Comparison of ENCODE assay signal across 9 mouse cellular contexts in genomic region chr2:25429435-25430180, GRCm38 (mm10). TPM values are rescaled to one million over a fixed set of nuclear protein-coding genes. Genes with fewer than 3 reads are reported as not detected.
DNase-seq lines count a peak whose midpoint lies in the region; ATAC-seq lines count a peak whose summit lies in the region.
"Had no signal": no experiment of that assay in that cellular context is flagged by ENCODE, and none has a peak within 500 bp of the region (broad histone marks: within the 10 kb centered on the region; RNA-seq: fewer than 3 reads in every experiment).

No protein-coding gene starts in this region.

- no peak for ATAC-seq in heart, embryonic 13.5 days (ENCODE audit: extremely low read depth, insufficient number of reproducible peaks, low FRiP score, low TSS enrichment)
- no peak for ATAC-seq in hindbrain, embryonic 15.5 days (ENCODE audit: low FRiP score, low read depth)
- ATAC-seq in liver, embryonic 13.5 days (ENCODE audit: low read depth) = no peak

- peak overlapping the region; percentile 77 for H3K4me3 ChIP-seq in heart, embryonic 13.5 days
- H3K4me3 ChIP-seq in hindbrain, embryonic 15.5 days = peak overlapping the region; percentile 72
- H3K4me3 ChIP-seq in liver, embryonic 13.5 days (replicated peaks) = peak overlapping the region; percentile 71; the same call in 1 of the 2 replicates

- peaks cover 68% of the 10 kb centered on the region for H3K27me3 ChIP-seq in heart, embryonic 13.5 days (replicated peaks)
- H3K27me3 ChIP-seq in hindbrain, embryonic 15.5 days = 0 out of 2 replicates have a peak, but pooled peaks cover 2% of the 10 kb centered on the region
- peaks cover 40% of the 10 kb centered on the region for H3K27me3 ChIP-seq in liver, embryonic 13.5 days

- no peak overlapping the region; the same call in 1 of the 2 replicates for H3K9ac ChIP-seq in heart, embryonic 13.5 days
- H3K9ac ChIP-seq in hindbrain, embryonic 15.5 days = peak overlapping the region; percentile 88
- H3K9ac ChIP-seq in liver, embryonic 13.5 days = no peak overlapping the region

- DNase-seq in heart, postnatal 36 days = no peak
- peak; percentile 84 to 87 for DNase-seq in cerebellum, postnatal 14 days
- DNase-seq in liver, embryonic 13.5 days = no peak
- no peak for DNase-seq in spleen, postnatal 14 days (ENCODE audit: low spot score in 2 of 2)
- DNase-seq in thymus, postnatal 14 days = no peak
- no peak for DNase-seq in right cerebral cortex, postnatal 25 days

- H3K4me1 ChIP-seq in heart, embryonic 13.5 days = peaks cover 2% of the 10 kb centered on the region; the same call in 1 of the 2 replicates
- peaks cover 38% of the 10 kb centered on the region for H3K4me1 ChIP-seq in hindbrain, embryonic 15.5 days (replicated peaks)
- H3K4me1 ChIP-seq in liver, embryonic 13.5 days (replicated peaks) = peaks cover 32% of the 10 kb centered on the region

- 75% methylated on average over 5 of the region's 5 CpGs for WGBS in heart, embryonic 13.5 days
- WGBS in hindbrain, embryonic 15.5 days = 62% methylated on average over 5 of the region's 5 CpGs
- WGBS in liver, embryonic 13.5 days (ENCODE audit: insufficient replicate concordance) = 68% methylated on average over 5 of the region's 5 CpGs

- H3K4me2 ChIP-seq in heart, embryonic 13.5 days = peak overlapping the region; percentile 93
- peak overlapping the region; percentile 77 for H3K4me2 ChIP-seq in hindbrain, embryonic 15.5 days
- H3K4me2 ChIP-seq in liver, embryonic 13.5 days = peak overlapping the region; percentile 96

- intact Hi-C loops in heart, postnatal 36 days (cut with DNase I) = loop anchor here (2.0 to 5.0 kb wide), 3 partner anchors 31 to 97 kb away; partner anchors contain the start of genes Man1b1 and Paxx

- no peaks in the 10 kb centered on the region for H3K36me3 ChIP-seq in heart, embryonic 13.5 days
- peaks cover 4% of the 10 kb centered on the region; the same call in 1 of the 2 replicates for H3K36me3 ChIP-seq in hindbrain, embryonic 15.5 days
- H3K36me3 ChIP-seq in liver, embryonic 13.5 days = no peaks in the 10 kb centered on the region

- no peaks in the 10 kb centered on the region for H3K9me3 ChIP-seq in heart, embryonic 13.5 days
- no peaks in the 10 kb centered on the region for H3K9me3 ChIP-seq in hindbrain, embryonic 15.5 days
- H3K9me3 ChIP-seq in liver, embryonic 13.5 days (replicated peaks) = no peaks in the 10 kb centered on the region

- H3K27ac ChIP-seq in heart, embryonic 13.5 days (replicated peaks) = no peak overlapping the region
- H3K27ac ChIP-seq in hindbrain, embryonic 15.5 days (replicated peaks) = peak overlapping the region; percentile 91; the same call in 1 of the 2 replicates
- H3K27ac ChIP-seq in liver, embryonic 13.5 days = no peak overlapping the region

RNA-seq across cellular contexts. Expression of gene Abca2, which starts 1.1 kb away (rescaled TPM):
- polyA plus RNA-seq in heart, embryonic 13.5 days (2015; fragmentation: Nextera tagmentation; extraction: Ambion mirVana) = 2.7 and 3.2 TPM in 2 replicates
- total RNA-seq in heart, postnatal 36 days (2021) = 10 to 100 TPM; 35.5 to 39.9 TPM
- polyA plus RNA-seq in hindbrain, embryonic 15.5 days (2015; fragmentation: Nextera tagmentation; extraction: Ambion mirVana) = 15.0 and 15.1 TPM in 2 replicates
- 1.4 and 1.6 TPM in 2 replicates for polyA plus RNA-seq in liver, embryonic 13.5 days (2015; fragmentation: Nextera tagmentation; extraction: Ambion mirVana)

RNA-seq across cellular contexts. Expression of gene Fut7, which starts 6.5 kb away (rescaled TPM):
- 0.07 TPM in 1 of 2 replicates, not detected in the other for polyA plus RNA-seq in heart, embryonic 13.5 days (2015; fragmentation: Nextera tagmentation; extraction: Ambion mirVana)
- under 1 TPM; 0.27 to 0.36 TPM for total RNA-seq in heart, postnatal 36 days (2021)
- polyA plus RNA-seq in hindbrain, embryonic 15.5 days (2015; fragmentation: Nextera tagmentation; extraction: Ambion mirVana) = 0.08 TPM in 1 of 2 replicates, not detected in the other
- 0.56 and 0.97 TPM in 2 replicates for polyA plus RNA-seq in liver, embryonic 13.5 days (2015; fragmentation: Nextera tagmentation; extraction: Ambion mirVana)

RNA-seq across cellular contexts. Expression of gene Clic3, which starts 27.0 kb away (rescaled TPM):
- polyA plus RNA-seq in heart, embryonic 13.5 days (2015; fragmentation: Nextera tagmentation; extraction: Ambion mirVana) = 1.8 and 2.5 TPM in 2 replicates
- 1 to 10 TPM; 1.2 to 1.6 TPM for total RNA-seq in heart, postnatal 36 days (2021)
- polyA plus RNA-seq in hindbrain, embryonic 15.5 days (2015; fragmentation: Nextera tagmentation; extraction: Ambion mirVana) = 3.7 and 4.3 TPM in 2 replicates
- 0.21 and 0.25 TPM in 2 replicates for polyA plus RNA-seq in liver, embryonic 13.5 days (2015; fragmentation: Nextera tagmentation; extraction: Ambion mirVana)
- total RNA-seq: hematopoietic stem cell, adult 5-6 weeks had no signal

RNA-seq across cellular contexts. Expression of gene Npdc1, which starts 30.5 kb away (rescaled TPM):
- 26.6 and 29.0 TPM in 2 replicates for polyA plus RNA-seq in heart, embryonic 13.5 days (2015; fragmentation: Nextera tagmentation; extraction: Ambion mirVana)
- total RNA-seq in heart, postnatal 36 days (2021) = 10 to 100 TPM; 27.3 to 27.8 TPM
- 424 and 493 TPM in 2 replicates for polyA plus RNA-seq in hindbrain, embryonic 15.5 days (2015; fragmentation: Nextera tagmentation; extraction: Ambion mirVana)
- 4.2 and 5.1 TPM in 2 replicates for polyA plus RNA-seq in liver, embryonic 13.5 days (2015; fragmentation: Nextera tagmentation; extraction: Ambion mirVana)

RNA-seq across cellular contexts. Expression of gene Paxx, which starts 31.3 kb away (rescaled TPM):
- 25.6 and 25.7 TPM in 2 replicates for polyA plus RNA-seq in heart, embryonic 13.5 days (2015; fragmentation: Nextera tagmentation; extraction: Ambion mirVana)
- total RNA-seq in heart, postnatal 36 days (2021) = 10 to 100 TPM; 23.0 to 23.4 TPM
- polyA plus RNA-seq in hindbrain, embryonic 15.5 days (2015; fragmentation: Nextera tagmentation; extraction: Ambion mirVana) = 109 and 119 TPM in 2 replicates
- polyA plus RNA-seq in liver, embryonic 13.5 days (2015; fragmentation: Nextera tagmentation; extraction: Ambion mirVana) = 7.2 and 7.7 TPM in 2 replicates

Comparison
In these comparisons a context has a peak if more than half of its experiments do, and no peak if none do; other contexts are left out.
1. DNase-seq: peak in cerebellum, postnatal 14 days (2 of 2); none in heart, postnatal 36 days (0 of 2), liver, embryonic 13.5 days (single experiment), spleen, postnatal 14 days (0 of 2), thymus, postnatal 14 days (single experiment) and right cerebral cortex, postnatal 25 days (single experiment).
2. Peak in every context shown above with its lines, with median percentiles within 50 percentile points of each other: H3K4me2 ChIP-seq and H3K4me3 ChIP-seq.